Mouse (Mus musculus): ENCODE data around the gene Klra4. TPM values are rescaled to one million over a fixed set of nuclear protein-coding genes. Genes with fewer than 3 reads are reported as not detected.

The Klra4 gene
- total and polyA plus RNA-seq, 3 experiments, result not detected

GRCm38 (mm10) chr6:130026854-130027253 lies 40.2 kb downstream of the Klra4 start, which contains the start of gene Klra6 (continued):
- TF ChIP-seq E2F4 (IDR thresholded peaks at IDR 0.05; ENCODE audit: borderline replicate concordance, low read depth, low read length) (no peak), POLR2AphosphoS5 (IDR thresholded peaks at IDR 0.05; ENCODE audit: borderline replicate concordance, low read depth, low read length) (no peak)

Other genes starting within 250 kb of the Klra4 start
- not detected in 2 replicates for gene Gm17631, start 204.6 kb downstream of the Klra4 start, total RNA-seq (2012; rRNA removed)
- not detected for gene Gm17631, start 204.6 kb downstream of the Klra4 start, polyA plus RNA-seq (2012; ENCODE audit: insufficient read depth in 1 of 2, insufficient read length in 2 of 2, low read depth in 1 of 2, low replicate concordance in 2 of 2, missing spikeins in 1 of 2)
- not detected in 2 replicates for gene Klra17, start 190.6 kb downstream of the Klra4 start, total RNA-seq (2012; rRNA removed)
- not detected for gene Klra17, start 190.6 kb downstream of the Klra4 start, polyA plus RNA-seq (2012; ENCODE audit: insufficient read depth in 1 of 2, insufficient read length in 2 of 2, low read depth in 1 of 2, low replicate concordance in 2 of 2, missing spikeins in 1 of 2)
- not detected in 2 replicates for gene Klra5, start 149.6 kb downstream of the Klra4 start, total RNA-seq (2012; rRNA removed)
- gene Klra5, start 149.6 kb downstream of the Klra4 start, polyA plus RNA-seq (2012; ENCODE audit: insufficient read depth in 1 of 2, insufficient read length in 2 of 2, low read depth in 1 of 2, low replicate concordance in 2 of 2, missing spikeins in 1 of 2), result not detected
- not detected in 2 replicates for gene Klra6, start 40.3 kb downstream of the Klra4 start, total RNA-seq (2012; rRNA removed)
- gene Klra6, start 40.3 kb downstream of the Klra4 start, polyA plus RNA-seq (2012; ENCODE audit: insufficient read depth in 1 of 2, insufficient read length in 2 of 2, low read depth in 1 of 2, low replicate concordance in 2 of 2, missing spikeins in 1 of 2), result not detected
- not detected in 2 replicates for gene Klra8, start 62.6 kb upstream of the Klra4 start, total RNA-seq (2012; rRNA removed)
- gene Klra8, start 62.6 kb upstream of the Klra4 start, polyA plus RNA-seq (2012; ENCODE audit: insufficient read depth in 1 of 2, insufficient read length in 2 of 2, low read depth in 1 of 2, low replicate concordance in 2 of 2, missing spikeins in 1 of 2), result not detected
- gene Klra9, start 125.8 kb upstream of the Klra4 start, total RNA-seq (2012; rRNA removed), result not detected in 2 replicates
- not detected for gene Klra9, start 125.8 kb upstream of the Klra4 start, polyA plus RNA-seq (2012; ENCODE audit: insufficient read depth in 1 of 2, insufficient read length in 2 of 2, low read depth in 1 of 2, low replicate concordance in 2 of 2, missing spikeins in 1 of 2)
- not detected in 2 replicates for gene Klra7, start 166.1 kb upstream of the Klra4 start, total RNA-seq (2012; rRNA removed)
- gene Klra7, start 166.1 kb upstream of the Klra4 start, polyA plus RNA-seq (2012; ENCODE audit: insufficient read depth in 1 of 2, insufficient read length in 2 of 2, low read depth in 1 of 2, low replicate concordance in 2 of 2, missing spikeins in 1 of 2), result not detected
- gene Klra10, start 214.7 kb upstream of the Klra4 start, total RNA-seq (2012; rRNA removed), result not detected in 2 replicates
- gene Klra10, start 214.7 kb upstream of the Klra4 start, polyA plus RNA-seq (2012; ENCODE audit: insufficient read depth in 1 of 2, insufficient read length in 2 of 2, low read depth in 1 of 2, low replicate concordance in 2 of 2, missing spikeins in 1 of 2), result not detected